Mouse (Mus musculus) NIH3T3 (cell line): ENCODE data around the gene Stub1.
A peak's percentile ranks its signal among the peaks of the same experiment; 100 is the strongest.
"Not testable (repeated sequence)": the region's sequence is repeated elsewhere in the genome, so short reads cannot be mapped to it uniquely, and the experiment has no call there.

Experiments
- DNase-seq: peaks from one replicate; pipeline ENCODE4 v3.0.0-alpha.2; 2012; ENCODE audit warnings: low read depth

The Stub1 gene

GRCm38 (mm10) chr17:25823452-25823851 lies 9.8 kb downstream of the Stub1 start, which contains the start of gene Wdr24:
TSS of gene Wdr24 (plus strand) at chr17:25823627.
- DNase-seq: peak; percentile 93

DNA sequence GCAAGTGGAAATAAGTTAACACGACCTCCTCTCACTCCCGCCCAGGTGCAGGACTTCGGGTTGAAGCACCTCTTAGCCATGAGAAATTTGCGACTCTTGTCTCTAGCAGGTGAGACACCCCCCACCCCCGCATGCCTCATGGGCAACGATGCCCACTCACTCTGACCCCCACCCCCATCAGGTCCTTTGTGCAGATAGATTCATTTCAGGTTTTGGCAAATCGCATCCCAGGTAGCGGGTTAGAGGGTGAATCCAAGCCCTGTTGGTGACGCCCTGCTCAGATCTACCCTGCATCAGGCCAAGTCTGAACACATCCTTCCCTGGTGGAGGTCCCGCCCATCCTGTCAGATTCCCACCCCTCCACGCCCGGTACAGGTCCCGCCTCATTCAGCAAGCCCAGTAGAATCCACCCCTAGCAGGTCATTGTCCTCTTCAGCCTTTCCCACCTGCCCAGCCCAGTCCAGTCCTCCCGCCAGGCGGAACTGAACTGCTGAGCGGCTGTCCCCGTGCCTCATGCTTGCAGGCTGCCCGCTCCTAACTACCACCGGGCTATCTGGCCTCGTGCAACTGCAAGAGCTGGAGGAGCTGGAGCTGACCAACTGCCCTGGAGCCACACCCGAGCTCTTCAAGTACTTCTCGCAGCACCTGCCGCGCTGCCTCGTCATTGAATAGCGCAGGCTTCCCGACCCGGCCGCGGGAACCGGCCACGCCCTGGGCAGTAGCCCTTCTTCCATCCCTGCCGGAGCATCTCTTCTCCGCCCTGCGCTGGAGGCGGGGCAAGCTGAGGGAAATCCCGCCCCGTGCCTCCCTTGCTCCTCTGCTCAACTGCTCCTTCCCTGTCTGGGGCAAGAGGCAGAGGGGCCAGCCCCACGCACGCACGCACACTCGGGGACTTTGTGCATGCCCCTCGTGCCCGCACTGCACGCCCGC lies 14.1 kb downstream of the Stub1 start:
- no peak for DNase-seq

GRCm38 (mm10) chr17:25817662-25818061 lies 15.5 kb downstream of the Stub1 start:
- DNase-seq: no peak

- DNase-seq: peak; percentile 94
These were observed 19.7 kb downstream of the Stub1 start for GRCm38 (mm10) chr17:25813471-25813870.

GRCm38 (mm10) chr17:25810890-25811289 lies 22.3 kb downstream of the Stub1 start:
- DNase-seq: no peak

DNA sequence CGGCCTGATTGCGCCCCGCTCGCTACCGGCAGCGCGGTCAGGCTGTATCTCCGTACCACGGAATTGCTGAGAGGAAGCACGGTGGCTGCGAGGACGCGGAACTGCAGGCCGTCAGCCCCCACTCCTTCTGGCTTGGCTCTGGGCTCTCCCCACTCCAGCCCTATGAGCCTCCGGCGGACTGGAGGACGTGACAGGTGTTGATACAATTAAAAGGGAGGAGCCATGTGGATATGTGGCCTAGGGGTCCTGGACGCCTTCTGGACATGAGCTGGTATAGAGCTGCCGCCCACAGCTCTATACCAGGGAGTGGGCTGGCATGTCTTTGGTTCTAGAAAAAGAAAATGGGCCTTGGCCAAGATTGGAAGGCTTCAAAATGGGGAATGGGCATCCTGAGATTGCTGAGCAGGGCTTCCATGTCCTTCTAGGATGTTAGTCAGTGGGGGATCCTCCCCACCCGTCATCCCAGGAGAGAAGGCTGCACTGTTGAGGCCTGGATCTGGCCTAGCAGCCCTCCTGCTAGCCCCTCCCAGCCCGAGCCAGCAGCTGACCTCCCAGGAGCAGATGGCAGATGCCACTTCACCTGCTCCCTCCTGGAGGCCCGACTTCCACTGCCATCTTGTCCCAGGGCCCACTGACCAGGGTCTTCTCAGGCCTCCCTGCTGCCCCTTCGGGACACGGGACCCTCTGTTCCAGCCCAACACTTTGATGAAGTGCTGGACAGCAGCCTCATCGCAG lies 23.4 kb downstream of the Stub1 start:
- DNase-seq: no peak

DNA sequence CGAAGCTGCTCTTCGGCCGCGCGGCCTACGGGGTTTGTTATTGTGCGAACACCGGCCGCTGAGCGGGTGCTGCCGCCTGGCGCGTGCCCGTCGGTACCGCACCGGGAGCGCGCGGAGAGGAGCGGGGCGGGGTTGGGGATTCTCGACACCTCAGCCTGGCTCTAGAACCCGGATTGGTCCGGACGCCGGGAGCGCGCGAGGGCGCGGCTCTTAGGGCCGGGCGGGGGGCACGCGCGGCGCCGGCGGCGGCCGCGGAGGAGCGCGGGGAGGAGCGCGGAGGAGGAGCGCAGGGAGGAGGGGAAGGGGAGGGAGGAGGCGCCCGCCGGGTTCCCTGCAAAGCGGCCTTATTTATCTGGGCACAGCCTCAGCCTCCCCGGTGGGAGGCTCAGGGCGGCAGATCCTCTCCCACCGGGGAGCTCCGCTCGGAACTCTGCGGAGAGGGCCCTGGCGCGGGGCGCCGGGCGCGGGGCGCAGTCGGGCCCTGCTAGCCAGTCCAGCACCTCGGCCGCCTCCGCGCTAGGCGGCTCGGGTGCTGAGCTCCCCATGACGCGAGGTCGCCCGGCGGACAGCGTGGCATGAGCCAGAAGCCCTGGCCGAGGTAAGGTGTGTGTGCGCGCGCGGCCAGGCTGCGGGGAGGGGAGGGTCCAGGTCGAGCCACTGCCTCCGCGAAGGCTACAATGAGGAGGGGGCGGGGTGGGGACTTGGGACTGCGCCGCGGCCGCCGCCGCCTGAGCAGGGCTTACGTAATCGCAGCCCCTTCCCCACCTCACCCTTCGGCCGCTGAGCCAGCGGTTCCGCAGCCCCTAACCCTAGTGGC lies 24.2 kb downstream of the Stub1 start, which contains the start of gene Fbxl16:
TSS of gene Fbxl16 (plus strand) at position 297 of the 817 bp plus-strand sequence.
- peak; percentile 93 for DNase-seq

- DNase-seq: no peak
These were observed 25.2 kb downstream of the Stub1 start for GRCm38 (mm10) chr17:25808028-25808427.

- not testable (repeated sequence) for DNase-seq
These were observed 25.8 kb downstream of the Stub1 start for GRCm38 (mm10) chr17:25807452-25807851.

DNA sequence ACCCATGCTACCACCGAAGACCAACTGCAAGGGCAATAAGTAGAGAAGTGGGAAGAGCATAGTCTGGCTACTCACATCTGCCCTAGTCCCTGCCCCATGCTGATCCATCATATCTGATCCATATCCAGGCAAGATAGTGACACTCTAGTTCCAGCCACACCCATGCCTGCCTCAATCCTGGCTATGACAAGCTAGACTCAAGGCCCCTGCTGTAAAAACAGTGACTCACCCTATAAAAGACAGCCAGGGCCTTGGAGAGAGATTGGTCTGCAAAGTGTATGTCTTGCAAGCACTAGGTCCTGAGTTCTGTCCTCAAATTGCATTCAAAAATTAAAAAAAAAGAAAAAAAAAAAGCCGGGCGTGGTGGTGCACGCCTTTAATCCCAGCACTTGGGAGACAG lies 26.7 kb downstream of the Stub1 start:
- no peak for DNase-seq

GRCm38 (mm10) chr17:25802825-25803517 lies 30.2 kb downstream of the Stub1 start:
- DNase-seq: peak; percentile 93

DNA sequence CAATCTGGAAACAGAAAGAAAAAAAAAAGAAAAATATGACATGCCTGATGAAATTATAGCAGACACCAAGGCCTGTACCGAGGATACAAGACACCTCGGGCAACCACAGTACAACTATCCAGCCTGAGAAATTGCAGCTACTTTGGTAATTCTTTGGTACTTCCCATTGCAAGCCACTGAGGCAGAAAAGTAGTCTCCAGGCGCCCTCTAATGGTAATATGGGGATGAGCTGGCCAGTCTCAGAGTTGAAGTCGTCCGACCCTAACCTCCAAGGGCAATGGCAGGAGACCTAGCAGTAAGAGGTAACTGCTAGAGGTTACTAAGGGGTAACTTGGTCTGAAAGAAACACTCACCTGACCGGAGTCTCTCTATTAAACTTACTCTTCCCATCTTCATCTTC lies 32.2 kb downstream of the Stub1 start:
- DNase-seq: peak; percentile 85

GRCm38 (mm10) chr17:25796951-25797369 lies 36.2 kb downstream of the Stub1 start, which contains the start of gene Metrn:
TSS of gene Metrn (minus strand) at chr17:25797136.
- peak; percentile 90 for DNase-seq

GRCm38 (mm10) chr17:25796211-25796771 lies 36.9 kb downstream of the Stub1 start:
- peak; percentile 35 for DNase-seq

- peak; percentile 60 for DNase-seq
These were observed 37.6 kb downstream of the Stub1 start, which contains the start of gene AC134908.4 for GRCm38 (mm10) chr17:25795609-25796092. TSS of gene AC134908.4 (minus strand) at chr17:25795659.

DNA sequence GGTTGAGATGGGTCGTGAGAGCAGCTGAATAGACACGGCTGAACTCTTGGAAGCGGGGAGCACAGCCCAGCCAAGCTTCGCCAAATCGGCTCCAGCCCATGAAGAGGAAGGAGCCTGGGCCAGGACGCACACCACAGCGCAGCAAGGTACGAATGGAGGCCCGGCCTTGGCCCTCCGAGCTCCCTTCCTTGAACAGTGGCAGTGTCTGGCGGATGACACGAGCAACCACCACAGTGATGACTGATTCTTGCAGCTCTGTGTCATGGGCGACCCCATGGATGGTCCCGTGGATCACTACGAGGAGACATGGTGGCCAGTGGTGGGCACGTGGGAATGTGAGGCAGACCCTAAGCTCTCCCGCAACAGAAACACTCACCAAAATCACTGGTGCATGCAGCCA lies 38.2 kb downstream of the Stub1 start:
- DNase-seq: no peak

GRCm38 (mm10) chr17:25794197-25794596 lies 39.0 kb downstream of the Stub1 start:
- no peak for DNase-seq

DNA sequence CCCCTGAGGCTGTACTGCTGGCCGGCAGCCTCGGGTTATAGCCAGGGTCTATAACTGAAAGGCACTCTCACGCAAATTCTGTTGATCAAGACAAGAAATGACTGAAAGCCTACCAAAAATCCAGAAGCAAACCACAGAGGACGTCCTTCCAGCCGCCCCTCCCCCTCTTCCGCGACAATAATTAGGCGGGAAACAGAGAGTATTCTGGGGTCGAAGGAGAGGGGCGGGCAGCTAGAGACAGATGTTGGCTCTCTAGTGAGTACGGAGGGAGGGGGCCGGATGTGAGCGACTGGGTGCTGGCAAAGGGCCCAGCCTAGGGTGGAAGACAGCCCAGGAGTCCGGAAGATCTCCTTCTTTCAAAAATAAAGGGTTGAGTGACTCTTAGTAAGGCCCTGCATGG lies 40.6 kb downstream of the Stub1 start, which contains the start of gene Fam173a:
TSS of gene Fam173a (minus strand) at position 287 of the 400 bp plus-strand sequence.
- DNase-seq: peak; percentile 87

DNA sequence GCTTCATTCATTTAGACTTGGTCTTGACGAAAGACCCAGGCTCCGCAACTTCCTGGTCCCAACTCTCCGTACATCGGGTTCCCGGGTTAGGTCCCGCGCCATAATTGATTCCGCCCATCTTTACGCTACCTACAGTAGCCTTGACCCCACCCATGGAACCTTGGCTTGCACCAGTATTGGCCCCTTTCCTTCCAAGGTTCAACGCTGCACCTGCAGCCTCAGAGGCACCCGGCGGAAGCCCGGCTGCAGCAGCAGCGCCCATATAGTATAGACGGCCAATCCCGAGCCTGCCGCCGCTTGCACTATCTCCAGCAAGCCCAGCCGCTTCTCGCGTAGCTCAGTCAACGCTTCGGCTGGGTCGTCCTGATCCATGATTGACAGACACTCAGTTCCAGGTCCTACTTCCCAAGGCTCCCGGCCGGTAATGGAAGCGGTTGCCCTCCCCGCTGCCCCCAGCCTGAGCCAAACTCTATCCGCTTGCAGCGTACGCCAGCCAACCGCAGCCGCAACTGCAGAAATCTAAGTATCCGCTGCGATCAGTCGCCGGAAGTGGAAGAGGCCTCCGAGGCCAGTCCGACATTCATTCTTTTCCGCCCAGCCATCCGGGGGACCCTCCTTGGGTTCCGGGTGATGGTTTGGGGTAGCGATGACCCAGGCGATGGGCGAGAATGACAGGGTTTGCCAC lies 41.2 kb downstream of the Stub1 start:
- peak; percentile 94 for DNase-seq

GRCm38 (mm10) chr17:25791320-25791842 lies 41.8 kb downstream of the Stub1 start:
- DNase-seq: no peak
